Mouse (Mus musculus): Measurements from ENCODE around the gene Ptbp1.
A peak's percentile ranks its signal among the peaks of the same experiment; 100 is the strongest.

Ptbp1 gene

DNA sequence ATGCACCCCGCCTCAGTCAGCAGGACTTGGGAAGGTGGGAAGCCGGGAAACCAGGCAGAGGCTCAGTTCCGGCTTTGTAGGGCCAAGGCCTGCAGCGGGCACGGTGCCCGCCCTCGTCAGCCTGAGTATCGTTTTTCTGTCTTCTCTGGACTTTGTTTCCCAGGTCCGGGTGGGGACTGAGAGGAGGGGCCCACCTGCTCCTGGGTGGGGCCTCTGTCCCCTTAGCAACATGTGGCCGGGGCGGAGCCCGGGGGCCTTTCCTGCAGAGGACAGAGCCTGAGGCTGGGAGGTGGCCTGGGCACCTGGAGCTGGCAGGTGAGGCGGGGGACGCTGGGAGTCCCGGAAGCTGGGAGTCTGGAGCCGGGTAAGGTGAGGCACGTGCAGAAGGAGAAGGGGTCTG, 31.9 kb upstream of the Ptbp1 start:
- H3K4me3 ChIP-seq (replicated peaks; ENCODE audit: low read length), result peak overlapping the region; percentile 59
- no peaks in the 10 kb centered on the region for H3K9me3 ChIP-seq (ENCODE audit: low read length)
- TF ChIP-seq CTCF (conservative IDR thresholded peaks at IDR 0.05; ENCODE audit: low read length), result no peak
- TF ChIP-seq POU5F1 (IDR thresholded peaks at IDR 0.05; ENCODE audit: borderline replicate concordance, low read length), result no peak
- TF ChIP-seq NANOG (IDR thresholded peaks at IDR 0.05; ENCODE audit: borderline replicate concordance, low read length), result no peak
- H3K27me3 ChIP-seq (ENCODE audit: insufficient read depth, low read length), result peaks cover 24% of the 10 kb centered on the region; the same call in 1 of the 2 replicates
- peaks cover 75% of the 10 kb centered on the region for H3K4me1 ChIP-seq (replicated peaks; ENCODE audit: low read depth, low read length)
- no peaks in the 10 kb centered on the region for H3K36me3 ChIP-seq (ENCODE audit: insufficient read depth, low read length)

DNA sequence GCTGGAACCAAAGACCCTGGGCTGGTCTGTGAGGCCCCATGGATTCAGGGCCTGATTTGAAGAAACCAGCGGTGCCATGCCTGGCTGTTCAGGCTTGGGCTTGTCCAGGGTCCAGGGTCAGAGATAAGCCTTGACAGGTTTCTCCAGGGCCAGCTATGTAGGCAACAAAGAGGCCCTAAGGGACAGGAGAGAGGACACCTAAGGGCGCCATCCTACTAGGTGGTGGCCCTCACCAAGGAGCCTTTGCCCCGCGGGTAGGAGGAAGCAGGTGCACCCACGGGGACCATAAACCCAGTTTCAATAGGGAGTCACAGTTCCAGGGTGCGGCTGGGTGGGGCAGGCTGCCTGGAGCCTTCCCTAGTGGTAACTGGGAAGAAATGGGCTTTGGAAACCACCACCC, 31.2 kb upstream of the Ptbp1 start:
- Histone ChIP-seq H3K4me3 (replicated peaks; ENCODE audit: low read length) (peak overlapping the region; percentile 59; the same call in 1 of the 2 replicates), H3K27me3 (ENCODE audit: insufficient read depth, low read length) (peaks cover 28% of the 10 kb centered on the region), H3K4me1 (replicated peaks; ENCODE audit: low read depth, low read length) (peaks cover 70% of the 10 kb centered on the region), H3K36me3 (ENCODE audit: insufficient read depth, low read length) (no peaks in the 10 kb centered on the region), H3K9me3 (ENCODE audit: low read length) (no peaks in the 10 kb centered on the region)
- TF ChIP-seq CTCF (conservative IDR thresholded peaks at IDR 0.05; ENCODE audit: low read length) (no peak), POU5F1 (IDR thresholded peaks at IDR 0.05; ENCODE audit: borderline replicate concordance, low read length) (no peak), NANOG (IDR thresholded peaks at IDR 0.05; ENCODE audit: borderline replicate concordance, low read length) (no peak)

DNA sequence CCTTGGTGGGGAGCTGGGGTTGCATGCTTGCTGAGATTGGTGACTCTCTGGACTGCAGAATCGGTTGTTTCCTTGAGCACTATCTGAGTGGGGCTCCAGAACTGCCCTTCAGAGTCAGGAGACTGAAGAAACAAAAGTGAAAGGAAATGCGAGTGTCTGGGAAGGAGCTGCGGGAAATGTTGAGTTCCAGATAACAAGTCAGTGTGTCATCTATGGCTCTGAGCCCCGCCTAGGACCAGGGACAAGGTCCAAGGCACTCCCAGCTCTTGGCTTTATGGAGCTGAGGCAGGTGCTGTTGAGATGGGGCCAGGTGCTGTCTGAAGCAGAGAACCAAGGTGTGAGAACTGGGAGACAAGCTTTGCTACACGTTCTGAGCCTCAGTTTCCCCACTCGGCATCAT, 29.8 kb upstream of the Ptbp1 start:
- Histone ChIP-seq H3K27me3 (ENCODE audit: insufficient read depth, low read length) (peaks cover 28% of the 10 kb centered on the region), H3K9me3 (ENCODE audit: low read length) (no peaks in the 10 kb centered on the region), H3K4me3 (replicated peaks; ENCODE audit: low read length) (no peak overlapping the region), H3K36me3 (ENCODE audit: insufficient read depth, low read length) (no peaks in the 10 kb centered on the region), H3K4me1 (replicated peaks; ENCODE audit: low read depth, low read length) (peaks cover 56% of the 10 kb centered on the region)
- TF ChIP-seq NANOG (IDR thresholded peaks at IDR 0.05; ENCODE audit: borderline replicate concordance, low read length) (no peak), POU5F1 (IDR thresholded peaks at IDR 0.05; ENCODE audit: borderline replicate concordance, low read length) (no peak), CTCF (conservative IDR thresholded peaks at IDR 0.05; ENCODE audit: low read length) (no peak)

DNA sequence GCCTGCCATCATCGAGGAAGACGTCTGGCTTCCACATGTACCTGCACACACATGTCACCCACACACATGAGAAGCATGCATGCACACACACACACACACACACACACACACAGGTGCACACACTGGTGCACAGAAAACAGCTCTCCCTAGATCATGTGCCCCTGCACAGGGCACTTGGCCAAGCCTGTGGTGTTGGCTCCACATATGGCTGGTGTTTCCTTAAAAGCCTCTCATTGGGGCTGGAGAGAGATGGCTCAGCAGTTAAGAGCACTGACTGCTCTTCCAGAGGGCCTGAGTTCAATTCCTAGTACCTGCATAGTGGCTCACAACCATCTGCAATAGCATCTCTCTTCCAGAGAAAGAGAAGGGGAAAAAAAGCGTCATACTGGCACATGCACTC, 22.6 kb upstream of the Ptbp1 start:
- no peak for TF ChIP-seq POU5F1 (IDR thresholded peaks at IDR 0.05; ENCODE audit: borderline replicate concordance, low read length)
- no peak for TF ChIP-seq CTCF (conservative IDR thresholded peaks at IDR 0.05; ENCODE audit: low read length)
- TF ChIP-seq NANOG (IDR thresholded peaks at IDR 0.05; ENCODE audit: borderline replicate concordance, low read length), result no peak
- Histone ChIP-seq H3K27me3 (ENCODE audit: insufficient read depth, low read length) (peaks cover 11% of the 10 kb centered on the region), H3K36me3 (ENCODE audit: insufficient read depth, low read length) (no peaks in the 10 kb centered on the region), H3K4me1 (replicated peaks; ENCODE audit: low read depth, low read length) (peaks cover 12% of the 10 kb centered on the region), H3K4me3 (replicated peaks; ENCODE audit: low read length) (no peak overlapping the region), H3K9me3 (ENCODE audit: low read length) (peaks cover 11% of the 10 kb centered on the region)

DNA sequence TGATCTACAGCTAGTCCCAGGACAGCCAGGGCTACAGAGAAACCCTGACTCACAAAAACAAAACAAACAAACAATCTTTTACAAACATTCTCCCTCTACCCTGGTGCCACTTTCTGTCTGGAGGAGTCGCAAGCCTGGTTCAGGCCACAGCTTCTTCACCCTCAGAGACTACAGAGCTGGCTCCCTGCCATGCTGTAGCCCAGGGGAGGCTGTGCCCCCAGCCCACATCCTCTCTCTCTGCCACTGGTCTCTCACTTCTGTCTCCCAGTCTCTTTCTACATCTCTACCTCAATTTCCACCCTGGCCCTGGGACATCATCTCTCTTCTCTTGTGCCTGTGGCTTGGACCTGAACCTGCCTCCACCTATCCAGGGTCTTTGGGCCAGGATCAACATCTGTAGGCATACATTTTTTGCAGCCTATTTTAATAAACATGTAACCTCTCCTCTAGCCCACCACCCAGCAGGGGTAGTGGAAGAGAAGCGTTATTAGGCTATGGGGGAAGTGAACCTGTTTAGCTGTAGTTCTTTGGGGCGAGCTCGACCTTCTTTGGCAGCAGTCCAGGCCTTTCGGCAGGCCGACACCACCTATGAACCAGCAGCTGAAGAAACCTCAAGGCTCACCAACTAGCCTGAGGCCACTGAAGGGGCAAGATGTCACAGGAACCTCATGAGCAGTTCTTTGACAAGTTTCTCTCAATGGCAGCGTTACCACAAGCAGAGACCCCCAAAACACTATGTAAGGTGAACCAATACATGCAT, 22.0 kb upstream of the Ptbp1 start:
- TF ChIP-seq NANOG (IDR thresholded peaks at IDR 0.05; ENCODE audit: borderline replicate concordance, low read length) (no peak), POU5F1 (IDR thresholded peaks at IDR 0.05; ENCODE audit: borderline replicate concordance, low read length) (no peak), CTCF (conservative IDR thresholded peaks at IDR 0.05; ENCODE audit: low read length) (no peak)
- Histone ChIP-seq H3K4me3 (replicated peaks; ENCODE audit: low read length) (no peak overlapping the region), H3K4me1 (replicated peaks; ENCODE audit: low read depth, low read length) (peaks cover 12% of the 10 kb centered on the region), H3K9me3 (ENCODE audit: low read length) (peaks cover 11% of the 10 kb centered on the region), H3K36me3 (ENCODE audit: insufficient read depth, low read length) (no peaks in the 10 kb centered on the region), H3K27me3 (ENCODE audit: insufficient read depth, low read length) (peaks cover 10% of the 10 kb centered on the region)

DNA sequence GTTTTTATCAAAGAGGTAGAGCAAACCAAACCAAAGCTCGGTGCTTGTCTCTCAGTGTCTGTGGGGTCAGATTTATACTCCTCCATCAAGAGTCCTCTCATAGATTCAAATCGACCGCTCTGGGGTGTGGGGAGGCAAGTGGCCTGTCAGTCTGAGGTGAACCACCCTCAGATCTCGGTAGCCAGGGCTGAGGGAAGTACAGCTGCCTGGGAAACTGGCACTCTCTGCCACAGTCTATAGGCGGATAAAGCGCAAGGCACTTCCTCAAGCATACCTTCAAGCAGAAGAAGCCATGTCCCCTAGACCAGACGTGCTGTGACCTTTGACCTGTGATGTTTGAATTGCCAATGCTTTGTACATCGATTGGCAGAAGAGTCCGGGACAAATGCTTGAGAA, 21.4 kb upstream of the Ptbp1 start:
- Histone ChIP-seq H3K4me3 (replicated peaks; ENCODE audit: low read length) (no peak overlapping the region), H3K4me1 (replicated peaks; ENCODE audit: low read depth, low read length) (peaks cover 12% of the 10 kb centered on the region), H3K36me3 (ENCODE audit: insufficient read depth, low read length) (no peaks in the 10 kb centered on the region), H3K27me3 (ENCODE audit: insufficient read depth, low read length) (peaks cover 7% of the 10 kb centered on the region), H3K9me3 (ENCODE audit: low read length) (peaks cover 11% of the 10 kb centered on the region)
- TF ChIP-seq NANOG (IDR thresholded peaks at IDR 0.05; ENCODE audit: borderline replicate concordance, low read length) (no peak), POU5F1 (IDR thresholded peaks at IDR 0.05; ENCODE audit: borderline replicate concordance, low read length) (no peak), CTCF (conservative IDR thresholded peaks at IDR 0.05; ENCODE audit: low read length) (no peak)

DNA sequence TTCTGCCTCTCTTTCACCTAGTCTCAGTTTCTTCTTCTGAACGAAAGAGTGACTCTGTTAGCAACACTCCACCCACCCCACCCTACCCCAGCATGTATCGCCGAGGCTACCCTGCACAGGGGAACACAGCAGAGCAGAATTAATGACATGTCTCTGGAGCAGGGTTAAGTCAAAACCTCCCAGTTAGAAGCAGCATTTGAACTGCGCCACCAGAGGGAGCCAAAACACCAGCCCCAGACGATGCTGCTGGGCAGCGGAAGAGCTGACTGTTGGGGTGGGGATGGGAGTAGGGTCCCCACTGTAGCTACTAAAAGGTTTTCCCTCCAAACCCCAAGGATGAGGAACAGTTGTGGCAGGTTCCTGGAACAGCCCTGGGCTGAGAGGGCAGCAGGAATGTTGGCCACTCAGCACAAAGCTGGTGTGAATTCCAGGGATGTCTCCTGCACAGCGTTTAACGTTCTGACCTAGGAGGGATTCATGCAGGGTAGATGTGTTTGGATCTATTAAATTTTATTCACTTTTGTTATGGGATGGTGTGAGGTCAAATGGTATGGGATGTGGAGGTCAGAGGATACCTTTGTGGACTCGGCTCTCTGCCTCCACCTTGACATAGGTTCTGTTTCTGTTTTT, 19.3 kb upstream of the Ptbp1 start:
- Histone ChIP-seq H3K4me3 (replicated peaks; ENCODE audit: low read length) (no peak overlapping the region), H3K36me3 (ENCODE audit: insufficient read depth, low read length) (no peaks in the 10 kb centered on the region), H3K9me3 (ENCODE audit: low read length) (peaks cover 11% of the 10 kb centered on the region), H3K27me3 (ENCODE audit: insufficient read depth, low read length) (peaks cover 12% of the 10 kb centered on the region), H3K4me1 (replicated peaks; ENCODE audit: low read depth, low read length) (peaks cover 9% of the 10 kb centered on the region)
- no peak for TF ChIP-seq NANOG (IDR thresholded peaks at IDR 0.05; ENCODE audit: borderline replicate concordance, low read length)
- TF ChIP-seq CTCF (conservative IDR thresholded peaks at IDR 0.05; ENCODE audit: low read length), result peak; percentile 88

DNA sequence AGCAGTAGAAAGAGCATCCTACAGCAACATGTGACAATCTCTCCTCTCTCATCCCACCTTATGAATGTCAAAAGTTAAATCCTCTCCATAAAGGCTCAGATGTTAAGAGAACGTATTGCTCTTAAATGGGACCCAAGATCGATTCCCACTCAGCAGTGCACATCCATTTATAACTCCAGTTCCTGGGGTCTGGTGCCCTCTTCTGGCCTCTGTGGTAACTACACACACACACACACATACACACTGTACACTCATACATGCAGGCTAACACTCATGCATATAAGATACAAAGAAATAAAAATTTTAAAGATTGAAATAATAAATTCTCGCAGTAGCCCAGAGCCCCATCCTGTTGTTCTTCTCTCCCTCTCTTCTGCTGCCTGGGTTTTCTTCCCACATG, 17.3 kb upstream of the Ptbp1 start:
- Histone ChIP-seq H3K36me3 (ENCODE audit: insufficient read depth, low read length) (no peaks in the 10 kb centered on the region), H3K4me3 (replicated peaks; ENCODE audit: low read length) (no peak overlapping the region), H3K9me3 (ENCODE audit: low read length) (peaks cover 11% of the 10 kb centered on the region), H3K27me3 (ENCODE audit: insufficient read depth, low read length) (peaks cover 7% of the 10 kb centered on the region), H3K4me1 (replicated peaks; ENCODE audit: low read depth, low read length) (peaks cover 21% of the 10 kb centered on the region)
- TF ChIP-seq POU5F1 (IDR thresholded peaks at IDR 0.05; ENCODE audit: borderline replicate concordance, low read length), result no peak
- peak; percentile 76 for TF ChIP-seq CTCF (conservative IDR thresholded peaks at IDR 0.05; ENCODE audit: low read length)
- TF ChIP-seq NANOG (IDR thresholded peaks at IDR 0.05; ENCODE audit: borderline replicate concordance, low read length), result no peak
